Mouse (Mus musculus) CH12.LX (cell line): ENCODE data around the gene Selenov. TPM values are rescaled to one million over a fixed set of nuclear protein-coding genes. Genes with fewer than 3 reads are reported as not detected.

Source experiments
- DNase-seq: peaks from one replicate; pipeline ENCODE4 v3.0.0-alpha.2; 2013; ENCODE audit errors: extremely low read depth
- H3K27ac ChIP-seq: 2 replicates; pipeline ENCODE4 v1.5.1; 2012; ENCODE audit warnings: low read depth, mild to moderate bottlenecking, control low read depth, moderate library complexity; ENCODE audit not compliant: insufficient read depth
- H3K27me3 ChIP-seq: replicated peaks from 2 replicates; pipeline ENCODE3; 2012; ENCODE audit warnings: inconsistent platforms
- H3K36me3 ChIP-seq, 2 experiments: replicated peaks in 1 of 2; 2 replicates each; pipeline versions ENCODE3 to v1.6.1; 2012; ENCODE audit warnings: inconsistent platforms in 1 of 2, low read length in 1 of 2, mild to moderate bottlenecking in 1 of 2, mixed read lengths in 1 of 2, moderate library complexity in 1 of 2; ENCODE audit not compliant: control insufficient read depth in 1 of 2, insufficient read depth in 1 of 2
- H3K4me1 ChIP-seq, 2 experiments: 2 replicates each; pipeline ENCODE4 v1.6.1; 2012; ENCODE audit warnings: inconsistent platforms in 1 of 2, moderate library complexity in 1 of 2; ENCODE audit not compliant: insufficient read depth in 2 of 2, control insufficient read depth in 1 of 2
- H3K4me2 ChIP-seq: 2 replicates; pipeline ENCODE4 v1.6.1; 2012; ENCODE audit warnings: low read depth, mild to moderate bottlenecking, control low read depth; ENCODE audit not compliant: poor library complexity, insufficient read depth, severe bottlenecking
- H3K4me3 ChIP-seq, 3 experiments: fragments of 150-350 bp in 1 of 3; sonication (generic) in 1 of 3; replicated peaks in 1 of 3; 2 replicates each; pipeline versions ENCODE3 to v1.5.1; 2011 to 2012; ENCODE audit warnings: low read depth in 2 of 3, low read length in 2 of 3, mild to moderate bottlenecking in 2 of 3, moderate library complexity in 2 of 3, control low read depth in 1 of 3, improper control_type of control experiment in 1 of 3, inconsistent platforms in 1 of 3, mixed read lengths in 1 of 3; ENCODE audit not compliant: poor library complexity in 1 of 3
- H3K79me2 ChIP-seq: replicated peaks from 2 replicates; pipeline ENCODE4 v1.6.1; 2012; ENCODE audit warnings: mild to moderate bottlenecking, moderate library complexity; ENCODE audit not compliant: control insufficient read depth, poor library complexity, insufficient read depth, severe bottlenecking; ENCODE audit errors: extremely low read depth
- H3K9ac ChIP-seq: 2 replicates; pipeline ENCODE4 v1.6.1; 2012; ENCODE audit warnings: low read depth, mild to moderate bottlenecking, control low read depth, moderate library complexity; ENCODE audit not compliant: insufficient read depth
- H3K9me3 ChIP-seq: replicated peaks from 2 replicates; pipeline ENCODE3; 2012; ENCODE audit warnings: low read length, inconsistent platforms, mixed read lengths
- CTCF ChIP-seq, 2 experiments: IDR thresholded peaks in 1 of 2; conservative IDR thresholded peaks in 1 of 2; 2 replicates each; pipeline ENCODE4 v1.5.1; 2011 to 2012; ENCODE audit warnings: low read depth in 2 of 2, low read length in 2 of 2, improper control_type of control experiment in 1 of 2, inconsistent platforms in 1 of 2, mild to moderate bottlenecking in 1 of 2, moderate library complexity in 1 of 2
- E2F4 ChIP-seq: IDR thresholded peaks from 2 replicates; pipeline ENCODE4 v1.6.1; 2011; ENCODE audit warnings: low read depth, low read length, improper control_type of control experiment; ENCODE audit not compliant: insufficient replicate concordance
- ELF1 ChIP-seq: IDR thresholded peaks from 2 replicates; pipeline ENCODE4 v1.6.1; 2014; ENCODE audit warnings: low read depth, mild to moderate bottlenecking, inconsistent platforms, low read length, improper control_type of control experiment
- EP300 ChIP-seq: IDR thresholded peaks from 2 replicates; pipeline ENCODE4 v1.6.1; 2011; ENCODE audit warnings: low read length, improper control_type of control experiment
- ETS1 ChIP-seq: conservative IDR thresholded peaks from 2 replicates; pipeline ENCODE4 v1.6.1; 2012; ENCODE audit warnings: low read depth, mild to moderate bottlenecking, inconsistent platforms, low read length, improper control_type of control experiment, moderate library complexity
- KAT2A ChIP-seq: IDR thresholded peaks from 2 replicates; pipeline ENCODE4 v1.6.1; 2012; ENCODE audit warnings: low read length, improper control_type of control experiment, inconsistent platforms; ENCODE audit not compliant: insufficient replicate concordance
- MAFK ChIP-seq: IDR thresholded peaks from 2 replicates; pipeline ENCODE4 v1.6.1; 2011; ENCODE audit warnings: low read length, improper control_type of control experiment; ENCODE audit not compliant: insufficient replicate concordance
- MEF2A ChIP-seq: IDR thresholded peaks from 2 replicates; pipeline ENCODE4 v1.6.1; 2014; ENCODE audit warnings: low read depth, mild to moderate bottlenecking, inconsistent platforms, low read length, improper control_type of control experiment, borderline replicate concordance
- MXI1 ChIP-seq: IDR thresholded peaks from 2 replicates; pipeline ENCODE4 v1.6.1; 2011; ENCODE audit warnings: mild to moderate bottlenecking, low read depth, low read length, improper control_type of control experiment
- MYC ChIP-seq: IDR thresholded peaks from 2 replicates; pipeline ENCODE4 v1.6.1; 2011; ENCODE audit warnings: low read depth, mild to moderate bottlenecking, improper control_type of control experiment, low read length
- NRF1 ChIP-seq: IDR thresholded peaks from 2 replicates; pipeline ENCODE4 v1.6.1; 2014; ENCODE audit warnings: low read depth, mild to moderate bottlenecking, inconsistent platforms, low read length, improper control_type of control experiment, moderate library complexity
- TBP ChIP-seq: conservative IDR thresholded peaks from 2 replicates; pipeline ENCODE4 v1.6.1; 2011; ENCODE audit warnings: low read depth, low read length, improper control_type of control experiment
- UBTF ChIP-seq: IDR thresholded peaks from 2 replicates; pipeline ENCODE4 v1.6.1; 2012; ENCODE audit warnings: low read depth, mild to moderate bottlenecking, inconsistent platforms, low read length, improper control_type of control experiment, moderate library complexity
- USF1 ChIP-seq: IDR thresholded peaks from 2 replicates; pipeline ENCODE4 v1.6.1; 2014; ENCODE audit warnings: low read depth, mild to moderate bottlenecking, inconsistent platforms, low read length, improper control_type of control experiment
- ZKSCAN1 ChIP-seq: IDR thresholded peaks from 2 replicates; pipeline ENCODE4 v1.6.1; 2012; ENCODE audit warnings: low read depth, inconsistent platforms, low read length, improper control_type of control experiment, borderline replicate concordance
- ZMIZ1 ChIP-seq: IDR thresholded peaks from 2 replicates; pipeline ENCODE4 v1.6.1; 2012; ENCODE audit warnings: low read depth, mild to moderate bottlenecking, inconsistent platforms, low read length, improper control_type of control experiment
- dilution Hi-C: fragments of 300-500 bp; cut with MboI; formaldehyde crosslinking; loops from 2 replicates; pipeline ENCODE4 v1.14.3; 2020; ENCODE audit warnings: low sequenced_read_pairs; ENCODE audit not compliant: extremely low pct_unique_long_range_greater_than_20kb, extremely low pct_ligation_motif_present
- in situ Hi-C: fragments of 300-500 bp; cut with MboI; formaldehyde crosslinking; loops from 3 replicates; pipeline ENCODE4 v1.14.3; 2019; ENCODE audit warnings: low sequenced_read_pairs, low pct_ligation_motif_present, low pct_unique_long_range_greater_than_20kb, mixed read lengths
- polyA plus RNA-seq: library from polyadenylated mRNA; unstranded; fragments of >175 nt; gene quantifications from 2 replicates; pipeline ENCODE4 v1.2.1, GENCODE M21; 2012; ENCODE audit warnings: low read depth; ENCODE audit not compliant: insufficient read length
- total RNA-seq, 2 experiments: library from RNA; depleted of rRNA; stranded (reverse); fragments of 300-350 nt in 1 of 2; fragments of >200 nt in 1 of 2; gene quantifications; 2 replicates each; pipeline ENCODE4 v1.2.3; 2012 to 2014

Selenov gene
- total and polyA plus RNA-seq, 3 experiments, result not detected

- in situ Hi-C loops, result no loop called here
- no peaks in the 10 kb centered on the region for H3K36me3 ChIP-seq
- DNase-seq, result no peak
- H3K27ac ChIP-seq, result no peak overlapping the region
- no peak overlapping the region for H3K4me2 ChIP-seq
- peaks cover 21% of the 10 kb centered on the region for H3K9me3 ChIP-seq
- H3K4me3 ChIP-seq, result no peak overlapping the region
- peaks cover 12% of the 10 kb centered on the region for H3K27me3 ChIP-seq
- no peaks in the 10 kb centered on the region for H3K79me2 ChIP-seq
- TF ChIP-seq MXI1 (no peak), TBP (no peak), EP300 (no peak), ZKSCAN1 (no peak), ETS1 (no peak), ELF1 (no peak), MEF2A (no peak), CTCF (conservative IDR thresholded peaks at IDR 0.05 in 1 of 2, IDR thresholded peaks at IDR 0.05 in 1 of 2; ENCODE audit: low read depth in 2 of 2, low read length in 2 of 2) (no peak), MYC (no peak), UBTF (no peak), E2F4 (no peak), ZMIZ1 (no peak), MAFK (no peak), USF1 (no peak)
- no peaks in the 10 kb centered on the region for H3K4me1 ChIP-seq
- dilution Hi-C loops, result no loop called here
- no peak overlapping the region for H3K9ac ChIP-seq
These were observed 22.4 kb downstream of the Selenov start for GRCm38 (mm10) chr7:28268576-28268975.

GRCm38 (mm10) chr7:28268042-28268531 lies 22.9 kb downstream of the Selenov start:
- Histone ChIP-seq H3K4me1 (no peaks in the 10 kb centered on the region), H3K27me3 (peaks cover 9% of the 10 kb centered on the region), H3K4me3 (no peak overlapping the region), H3K27ac (no peak overlapping the region), H3K36me3 (no peaks in the 10 kb centered on the region), H3K79me2 (no peaks in the 10 kb centered on the region), H3K4me2 (no peak overlapping the region), H3K9me3 (peaks cover 18% of the 10 kb centered on the region), H3K9ac (no peak overlapping the region)
- in situ Hi-C loops (no loop called here), dilution Hi-C loops (no loop called here)
- TF ChIP-seq NRF1 (no peak), KAT2A (no peak)
- DNase-seq, result no peak
